Mouse (Mus musculus) kidney, adult 9 months (tissue): Measurements from ENCODE around the gene Prr15l.

ENCODE experiments used
- DNase-seq: peaks from one replicate; pipeline ENCODE4 v3.0.0; 2022

Gene Prr15l

DNA sequence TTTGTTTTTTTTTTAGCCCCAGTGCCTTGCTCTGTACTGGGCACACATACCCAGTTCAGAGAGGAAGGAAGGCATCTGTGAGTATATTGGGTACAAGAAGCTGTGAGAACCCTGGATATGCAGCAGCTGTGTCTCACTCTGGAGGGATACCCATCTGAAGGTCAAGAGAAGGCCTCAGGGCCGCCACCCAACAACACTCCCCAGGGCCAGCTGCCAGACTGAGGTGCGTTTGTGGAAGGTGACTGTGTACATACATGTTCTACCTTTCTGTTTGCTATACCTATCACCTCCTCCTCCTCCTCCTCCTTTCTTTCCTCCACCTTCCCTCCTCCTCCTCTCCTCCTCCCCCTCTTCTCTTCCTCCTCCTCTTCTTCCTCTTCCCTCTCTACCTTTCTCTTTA is at the start of gene Prr15l:
Prr15l (plus strand) TSS at position 17 of the 400 bp plus-strand sequence.
- no peak for DNase-seq

DNA sequence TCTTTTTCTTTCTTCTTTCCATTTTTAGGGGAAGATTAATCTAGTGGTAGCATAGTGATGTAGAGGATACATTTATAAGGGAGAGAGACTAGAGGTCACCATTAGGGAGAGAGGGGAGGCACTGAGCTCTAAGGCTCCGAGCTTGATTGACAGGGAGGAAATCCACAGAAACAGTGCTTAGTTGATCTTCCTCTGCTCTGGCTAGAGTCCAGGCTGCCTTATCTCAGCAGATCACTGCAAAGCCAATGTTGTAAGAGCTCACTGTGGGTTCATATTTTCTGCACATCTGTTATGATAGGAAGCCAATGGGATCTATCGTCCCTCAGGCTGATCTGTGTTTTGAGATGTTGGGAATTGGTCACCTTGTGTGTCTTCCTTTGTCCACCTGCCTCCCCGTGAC is 49.2 kb upstream of the Prr15l start:
- DNase-seq = no peak

DNA sequence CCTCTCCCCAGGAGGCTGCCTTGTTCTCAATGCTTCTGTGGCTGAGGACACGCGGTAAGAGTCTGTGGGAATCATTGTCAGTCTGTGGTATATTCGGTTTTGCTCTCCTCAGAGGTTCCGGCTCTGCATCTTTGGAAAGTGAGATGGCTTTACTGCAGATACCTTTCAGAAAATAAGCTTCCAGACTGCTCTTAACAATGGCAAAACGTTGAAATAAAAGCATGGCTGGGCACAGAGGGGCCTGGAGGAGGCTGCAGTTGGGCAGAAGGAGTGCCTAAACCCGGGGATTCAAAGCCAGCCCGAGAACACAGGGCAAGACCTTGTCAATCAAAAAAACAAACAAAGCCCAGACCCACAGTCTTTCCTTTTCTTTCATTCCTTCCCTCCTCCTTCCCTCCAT is 48.5 kb upstream of the Prr15l start:
- no peak for DNase-seq

DNA sequence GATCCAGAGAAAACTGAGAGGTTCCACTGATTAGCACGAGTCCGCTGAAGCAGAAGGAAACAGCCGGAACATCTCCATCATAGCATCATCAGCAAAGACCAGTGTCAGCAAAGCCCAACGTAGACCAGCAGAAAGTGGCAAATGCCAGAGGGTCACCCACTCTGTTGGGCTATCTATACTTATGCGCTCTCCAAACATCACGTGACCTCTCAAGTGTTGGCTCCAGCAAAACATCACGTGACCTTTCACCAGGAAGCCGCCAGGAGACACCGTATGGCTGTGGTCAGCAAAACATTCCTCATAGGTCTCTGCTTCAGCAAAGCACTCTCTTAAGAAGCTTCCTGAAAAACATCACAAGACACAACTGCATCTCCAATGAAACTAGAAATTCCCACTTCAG is 47.6 kb upstream of the Prr15l start:
- DNase-seq = no peak

DNA sequence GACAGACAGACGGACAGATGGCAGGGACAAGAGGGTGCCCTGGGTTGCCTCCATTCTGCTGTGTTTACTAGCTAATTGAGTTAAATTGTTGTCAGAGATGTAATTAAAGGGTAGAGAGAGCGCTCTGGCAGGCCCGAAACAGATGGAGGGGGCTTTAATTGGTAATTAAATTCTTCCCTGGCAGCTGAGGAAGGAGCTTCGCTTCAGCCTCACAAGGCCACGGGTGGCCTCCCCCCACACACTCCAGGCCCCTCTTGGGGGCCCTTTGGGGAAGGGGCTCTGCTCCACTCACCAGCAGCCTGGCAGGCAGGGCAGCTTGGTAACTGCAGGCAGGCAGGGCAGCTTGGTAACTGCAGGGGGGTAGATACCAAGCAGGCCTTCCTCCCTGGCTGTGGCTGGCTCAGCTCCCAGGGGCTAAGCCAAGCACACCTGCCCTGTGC is 42.0 kb upstream of the Prr15l start:
- no peak for DNase-seq

DNA sequence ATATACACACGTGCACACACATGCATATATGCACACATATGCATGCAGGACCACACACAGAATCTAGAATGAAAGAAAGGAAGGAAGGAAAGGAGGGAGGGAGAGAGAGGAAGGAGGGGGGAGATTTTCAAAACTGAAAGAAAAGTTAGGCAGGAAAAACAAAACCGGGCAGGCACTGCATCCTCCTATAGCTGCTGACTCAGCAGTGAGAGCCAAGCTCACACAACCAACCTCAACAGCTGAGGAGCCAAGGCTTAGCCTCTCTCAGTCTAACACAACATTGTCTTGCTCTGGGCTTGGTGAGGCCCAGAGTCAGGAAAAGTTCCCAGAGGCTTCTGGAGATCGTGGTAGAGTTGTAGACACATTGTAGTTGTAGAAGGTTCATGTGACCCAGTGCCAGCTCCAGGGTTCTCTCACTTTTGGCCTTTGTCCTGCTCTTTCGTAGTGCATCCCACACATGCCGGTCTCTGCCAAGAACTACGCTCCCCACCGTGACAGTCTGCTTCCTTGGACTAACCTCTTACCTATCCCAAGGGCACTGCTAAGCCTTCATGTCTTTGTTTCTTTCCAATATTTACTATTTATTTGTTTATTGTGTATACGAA is 40.9 kb upstream of the Prr15l start:
- no peak for DNase-seq

DNA sequence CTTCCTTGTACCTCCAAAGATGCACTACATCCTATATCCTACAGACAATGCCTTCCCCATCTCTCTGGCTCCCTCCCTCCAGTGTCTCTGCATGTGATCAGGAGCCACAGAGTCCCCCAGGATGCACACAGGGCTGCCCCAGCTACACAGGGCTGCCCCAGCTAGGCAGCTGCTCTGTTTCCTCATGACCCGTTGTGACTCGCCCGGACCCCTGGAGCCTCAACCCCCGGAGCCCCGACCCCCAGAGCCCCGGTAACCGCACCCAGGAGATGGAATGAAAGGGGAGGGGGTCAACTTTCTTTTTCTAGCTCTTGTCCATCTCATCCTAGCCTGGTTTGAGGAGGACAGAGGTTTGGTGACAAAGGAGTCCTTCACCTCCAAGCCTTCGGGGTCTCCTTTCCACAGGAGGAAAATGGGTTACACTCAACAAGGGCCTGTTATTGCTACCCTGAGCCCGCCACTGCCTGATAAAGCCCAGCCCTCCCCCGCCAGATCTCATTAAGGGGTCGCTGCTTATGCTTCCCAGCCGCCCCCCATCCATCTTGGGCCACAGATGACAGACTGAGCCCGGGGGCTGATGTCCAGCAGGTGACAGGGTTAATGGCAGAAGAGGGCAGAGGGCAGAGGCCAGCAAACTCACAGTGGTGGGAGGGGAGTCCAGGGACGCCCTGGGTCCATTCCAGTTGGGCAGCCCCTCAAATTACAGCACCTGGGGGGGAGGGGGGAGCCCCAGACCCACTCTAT is 35.9 kb upstream of the Prr15l start:
- no peak for DNase-seq

DNA sequence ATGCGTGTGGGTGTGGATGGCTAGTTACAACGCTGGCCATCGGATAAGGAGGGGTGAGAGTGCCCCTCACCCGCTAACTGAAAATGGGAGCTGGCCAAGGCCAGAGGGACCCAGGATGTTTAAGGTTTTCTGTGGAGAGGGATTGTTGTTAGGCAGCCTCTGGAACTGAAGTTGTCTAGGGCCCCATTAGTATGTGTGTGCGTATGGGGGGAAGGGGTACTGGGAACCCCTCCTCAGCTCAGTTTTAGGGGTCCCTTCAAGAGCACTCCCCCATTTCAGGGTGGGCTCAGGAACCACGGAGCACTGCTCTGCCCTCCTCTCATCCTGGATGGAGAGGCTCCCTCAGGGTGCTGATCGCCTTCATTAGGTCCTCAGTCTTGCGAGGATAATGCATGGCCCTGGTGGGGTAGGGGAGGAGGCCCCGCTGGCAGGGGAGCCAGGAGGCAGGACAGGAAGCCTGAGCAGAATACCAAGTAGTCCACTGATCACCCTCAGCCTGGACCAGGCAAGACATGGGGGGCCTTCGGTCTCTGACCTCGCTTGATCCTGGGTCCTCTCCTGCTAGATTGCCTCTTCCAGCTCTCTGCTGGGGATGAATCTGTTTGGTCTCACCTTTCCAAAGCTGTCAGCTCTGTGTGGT is 34.6 kb upstream of the Prr15l start:
- DNase-seq = no peak

DNA sequence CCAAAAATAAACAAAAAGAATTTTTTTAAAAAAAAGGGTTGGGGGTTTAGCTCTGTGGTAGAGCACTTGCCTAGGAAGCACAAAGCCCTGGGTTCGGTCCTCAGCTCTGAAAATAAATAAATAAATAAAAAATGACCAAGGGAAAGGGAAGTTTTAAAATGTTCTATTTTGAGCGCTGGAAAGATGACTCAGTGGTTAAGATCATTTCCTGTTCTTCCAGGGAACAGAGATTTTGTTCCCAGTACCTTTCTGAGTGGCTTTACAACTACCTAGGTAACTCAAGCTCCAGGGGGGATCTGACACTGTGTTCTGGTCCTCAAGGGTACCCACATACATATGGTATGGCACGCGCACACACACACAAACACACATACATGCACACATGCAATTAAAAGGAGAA is 32.0 kb upstream of the Prr15l start:
- DNase-seq = no peak

DNA sequence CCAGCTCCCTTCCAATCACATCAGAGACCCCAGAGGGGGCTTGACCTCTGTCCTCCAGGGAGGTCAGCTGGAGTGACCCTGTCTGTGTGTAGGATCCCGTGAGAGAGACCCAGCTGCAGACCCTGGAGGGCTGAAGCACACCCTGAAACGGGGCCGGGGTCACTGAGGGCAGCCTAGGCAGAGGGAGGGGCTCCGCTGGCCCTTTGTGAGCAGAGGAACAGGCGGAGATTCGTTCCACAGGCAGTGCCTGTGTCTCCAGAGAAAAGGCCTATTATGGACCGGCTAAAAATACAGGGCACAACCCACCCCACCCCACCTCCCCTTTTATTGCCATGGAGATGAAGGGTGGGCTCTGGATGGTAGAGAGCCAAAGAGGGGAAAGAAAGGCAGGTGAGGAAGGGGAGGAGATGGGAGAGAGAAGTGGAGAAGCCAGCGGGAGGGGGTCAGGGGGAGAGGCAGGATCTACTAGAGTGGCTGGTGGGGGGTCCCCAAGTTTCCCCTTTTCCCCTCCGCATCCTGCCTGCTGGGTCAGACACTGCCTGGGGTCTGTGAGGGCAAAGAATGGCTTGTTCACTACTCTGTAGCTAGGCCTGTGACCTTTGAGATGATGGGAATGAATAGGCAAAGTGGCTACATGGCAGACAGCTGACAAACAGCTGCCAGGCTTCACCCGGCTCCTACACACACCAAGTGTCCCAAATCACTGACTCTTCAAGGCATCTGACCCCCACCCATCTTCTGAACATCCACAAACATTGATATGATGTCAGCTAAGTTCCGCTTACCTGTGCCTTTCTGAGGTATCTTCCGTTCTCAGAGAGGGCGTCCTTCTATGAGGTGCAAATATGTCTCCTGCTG is 28.2 kb upstream of the Prr15l start:
- DNase-seq = no peak

DNA sequence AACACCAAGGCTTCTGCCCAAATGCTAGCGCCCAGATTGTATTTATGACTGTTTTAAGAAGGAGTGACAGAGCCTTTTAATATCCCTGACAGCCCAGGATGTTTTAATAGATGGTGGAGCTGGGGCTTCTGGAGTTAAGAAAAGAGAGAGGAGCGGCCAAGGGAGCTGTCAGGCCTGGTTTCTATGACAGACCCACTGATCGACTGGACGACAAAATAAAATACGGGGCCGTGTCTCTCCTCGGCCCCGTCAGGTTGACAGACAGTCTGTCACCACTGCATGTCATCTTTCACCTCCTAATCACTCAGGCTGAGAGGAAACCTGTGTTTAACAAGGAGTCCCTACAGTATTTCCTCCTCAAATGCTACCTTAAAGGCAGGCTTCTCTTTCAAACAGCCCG is 26.6 kb upstream of the Prr15l start:
- no peak for DNase-seq

DNA sequence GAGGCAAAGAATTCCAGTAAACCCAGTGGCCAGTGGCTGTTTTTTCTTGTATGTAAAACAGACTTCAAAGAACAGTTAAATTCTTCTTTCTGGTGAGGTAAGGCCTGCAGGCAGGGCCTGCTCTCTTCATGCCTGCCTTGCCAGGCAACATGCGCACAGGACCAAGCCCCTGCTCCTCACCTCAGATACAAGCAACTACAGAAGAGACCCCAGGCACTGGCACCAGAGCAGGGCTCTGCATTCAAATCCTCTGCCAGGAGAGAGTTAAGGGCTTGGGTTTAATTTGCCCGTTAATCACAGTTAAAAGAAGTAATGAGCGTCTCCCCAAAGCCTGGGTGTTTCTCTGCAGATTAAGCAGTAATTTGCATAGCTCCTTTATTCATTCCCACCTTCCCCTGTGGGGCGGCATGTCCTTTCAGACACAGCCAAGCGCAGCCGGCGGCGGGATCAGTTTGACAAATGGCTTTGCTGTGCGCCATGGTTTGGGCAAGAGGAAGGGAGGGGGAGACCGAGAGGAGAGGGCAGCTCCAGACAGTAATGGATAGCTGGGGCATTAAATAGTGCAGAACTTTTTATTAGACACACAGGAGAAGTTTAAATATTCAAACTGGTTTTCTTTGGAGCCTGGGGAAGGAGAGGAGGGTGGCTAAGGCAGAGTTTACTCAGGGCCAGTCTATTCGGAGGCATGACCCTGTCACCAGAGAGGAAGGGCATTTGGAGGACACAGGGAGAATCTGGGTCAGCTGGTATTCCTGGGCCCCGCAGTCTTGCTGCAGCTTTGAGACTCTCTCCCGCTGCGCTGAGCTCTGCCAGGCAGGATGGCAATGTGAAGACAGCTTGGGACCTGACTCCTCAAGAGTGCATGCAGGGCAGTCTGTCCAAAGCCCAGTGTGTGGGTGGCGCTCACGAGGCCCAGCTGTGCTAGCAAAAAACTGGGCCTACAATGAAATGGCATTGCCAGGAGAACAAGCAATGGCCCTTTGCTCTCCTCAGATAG is 25.0 kb upstream of the Prr15l start:
- peak; percentile 47 for DNase-seq

DNA sequence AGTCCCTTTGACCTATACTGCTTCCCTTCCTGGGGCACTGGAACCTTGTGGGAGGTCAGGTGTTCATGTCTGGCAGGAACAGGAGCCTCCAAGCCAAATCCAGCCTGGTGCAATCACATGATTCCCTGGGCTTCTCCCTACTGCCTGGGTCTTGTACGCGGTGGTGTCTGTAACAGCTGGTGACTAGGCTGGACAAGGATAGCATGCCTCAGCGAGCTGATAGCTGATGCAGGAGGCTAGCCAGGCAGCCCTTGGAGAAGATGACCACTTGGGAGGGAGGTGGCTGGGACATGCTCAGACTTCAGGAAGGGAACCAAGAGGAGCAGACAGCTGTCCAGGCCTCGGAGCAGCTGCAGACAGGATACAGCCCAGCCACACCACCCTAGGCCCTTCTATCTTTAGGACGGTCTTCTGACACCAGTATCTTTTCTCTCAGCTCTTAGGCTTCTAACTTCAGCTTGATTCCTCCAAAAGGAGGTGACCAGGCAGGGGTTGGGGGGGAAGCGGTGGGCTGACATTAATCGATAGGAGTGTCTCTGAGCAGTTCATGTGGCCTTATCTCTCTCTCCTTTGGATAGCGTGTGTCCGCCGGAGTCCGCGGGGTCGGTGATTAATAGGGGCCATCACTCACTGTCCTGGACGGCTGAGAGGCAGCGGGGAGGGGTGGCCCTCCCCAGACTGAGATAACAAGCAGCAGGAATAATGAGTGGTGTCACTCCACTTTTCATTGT is 21.3 kb upstream of the Prr15l start:
- DNase-seq = peak; percentile 61

DNA sequence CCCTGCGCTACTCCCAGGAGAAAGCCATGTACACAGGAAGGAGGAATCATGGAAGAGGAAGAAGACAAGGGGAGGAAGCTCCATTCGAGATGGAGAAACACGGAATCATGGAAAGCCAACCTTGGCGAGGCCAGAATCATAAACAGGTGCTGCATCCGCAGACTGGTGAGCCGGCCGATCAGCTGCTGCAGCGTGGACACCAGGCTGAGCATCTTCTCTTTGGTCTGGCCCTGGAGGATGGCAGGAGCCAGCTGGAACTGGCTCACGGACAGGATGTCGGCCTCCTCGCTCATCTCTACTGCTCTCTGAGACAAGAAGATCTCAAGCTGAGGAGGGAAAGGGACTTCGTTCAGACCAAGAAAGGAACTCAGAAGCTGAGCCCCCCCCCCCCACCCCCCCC is 19.3 kb upstream of the Prr15l start:
- no peak for DNase-seq

DNA sequence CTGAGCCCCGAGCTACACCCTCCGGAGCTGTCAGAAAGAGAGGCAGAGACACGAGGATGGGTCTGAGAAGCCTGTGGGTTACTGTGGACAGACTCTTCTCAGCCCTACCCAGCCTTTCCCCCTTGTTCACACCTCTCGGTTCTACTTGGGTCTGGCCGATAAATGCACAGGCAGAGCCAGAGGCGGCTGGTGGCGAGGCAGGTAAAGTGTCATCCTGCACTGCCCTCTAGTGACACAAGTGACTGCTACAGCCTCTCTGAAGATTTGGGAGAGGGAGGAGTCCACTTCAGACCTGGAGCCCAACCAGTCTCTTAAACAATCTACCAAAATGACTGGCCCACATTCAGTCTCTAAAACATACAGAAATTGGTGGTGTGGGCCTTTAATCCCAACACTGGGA is 17.9 kb upstream of the Prr15l start:
- peak; percentile 84 for DNase-seq

DNA sequence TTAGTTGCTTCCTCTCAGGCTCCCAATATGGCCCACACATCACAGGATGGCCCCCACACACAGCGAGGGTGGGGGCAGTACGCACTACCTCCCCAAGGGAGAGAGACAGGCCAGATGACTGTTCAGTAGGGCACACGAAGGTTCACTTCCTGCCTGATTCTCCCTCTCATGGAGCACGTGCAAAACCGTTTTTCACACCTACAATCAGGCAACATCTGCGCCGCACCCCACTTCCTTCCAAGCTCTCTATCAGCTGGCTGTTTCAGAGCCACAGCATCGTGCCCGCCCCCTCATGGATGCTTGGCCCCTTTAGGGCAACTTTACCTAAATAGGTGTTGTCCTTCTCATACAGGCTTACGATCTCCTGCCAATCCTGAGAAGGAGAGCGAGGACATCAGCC is 15.2 kb upstream of the Prr15l start:
- no peak for DNase-seq

DNA sequence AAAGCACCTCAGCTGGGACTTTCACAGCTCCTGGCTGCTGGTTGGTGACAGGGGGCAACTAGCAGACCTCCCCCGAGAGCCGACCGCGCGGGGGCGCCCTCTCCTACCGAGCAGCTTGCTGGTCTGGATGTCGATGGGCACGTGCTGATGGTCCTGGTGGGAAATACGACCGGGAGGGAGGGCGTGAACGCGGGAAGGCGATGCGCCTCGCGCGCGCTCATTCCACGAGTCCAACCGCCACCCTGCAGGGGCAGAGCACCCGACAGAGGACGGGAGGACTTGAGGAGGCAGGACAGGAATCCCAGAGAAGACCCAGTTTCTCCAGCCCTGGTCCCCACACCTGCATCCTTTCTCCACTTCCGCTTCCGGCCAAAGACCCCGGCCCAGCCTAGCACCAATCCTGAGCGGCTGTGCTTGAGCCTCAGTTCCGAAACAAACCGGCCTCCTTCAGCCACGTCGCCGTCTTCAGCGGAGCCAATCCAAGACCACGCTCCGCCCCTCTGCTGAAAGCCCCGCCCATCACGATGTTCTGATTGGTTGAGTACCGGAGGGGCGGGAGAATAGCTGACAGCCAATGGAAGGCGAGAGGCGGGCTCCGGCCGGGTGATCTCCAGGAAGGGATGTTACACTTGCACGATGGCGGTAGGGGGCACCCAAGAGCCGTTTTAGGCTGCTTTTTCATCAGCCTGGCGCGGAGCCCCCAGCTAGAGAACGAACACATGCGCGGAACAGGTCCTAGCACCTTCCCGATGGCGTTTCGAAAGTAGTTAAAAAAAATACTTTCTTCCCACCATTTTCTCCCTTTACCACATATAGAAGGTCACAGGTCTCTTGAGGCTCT is 11.6 kb upstream of the Prr15l start, which contains the start of gene Cdk5rap3:
Cdk5rap3 (minus strand) TSS at position 453 of the 841 bp plus-strand sequence.
- DNase-seq = peak; percentile 100

DNA sequence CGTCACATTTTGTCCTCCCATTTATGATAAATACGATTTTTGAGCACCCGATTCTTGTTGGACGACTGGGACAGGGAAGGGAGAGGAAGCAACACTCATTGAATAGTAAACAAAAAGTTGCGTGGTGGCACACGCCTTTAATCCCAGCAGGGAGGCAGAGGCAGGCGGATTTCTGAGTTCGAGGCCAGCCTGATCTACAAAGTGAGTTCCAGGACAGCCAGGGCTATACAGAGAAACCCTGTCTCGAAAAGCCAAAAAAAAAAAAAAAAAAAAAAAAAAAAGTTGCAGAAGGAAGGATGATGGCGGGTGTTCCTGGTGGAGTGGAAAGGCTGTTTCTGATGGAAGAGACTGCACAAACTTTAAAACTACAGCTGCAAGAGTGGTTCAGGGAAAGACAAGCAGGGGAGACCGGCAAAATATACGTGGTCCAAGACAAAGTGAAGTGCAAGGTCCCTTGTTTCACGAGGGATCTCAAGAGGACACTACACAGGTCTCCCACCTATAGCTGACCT is 11.0 kb upstream of the Prr15l start:
- DNase-seq = no peak

DNA sequence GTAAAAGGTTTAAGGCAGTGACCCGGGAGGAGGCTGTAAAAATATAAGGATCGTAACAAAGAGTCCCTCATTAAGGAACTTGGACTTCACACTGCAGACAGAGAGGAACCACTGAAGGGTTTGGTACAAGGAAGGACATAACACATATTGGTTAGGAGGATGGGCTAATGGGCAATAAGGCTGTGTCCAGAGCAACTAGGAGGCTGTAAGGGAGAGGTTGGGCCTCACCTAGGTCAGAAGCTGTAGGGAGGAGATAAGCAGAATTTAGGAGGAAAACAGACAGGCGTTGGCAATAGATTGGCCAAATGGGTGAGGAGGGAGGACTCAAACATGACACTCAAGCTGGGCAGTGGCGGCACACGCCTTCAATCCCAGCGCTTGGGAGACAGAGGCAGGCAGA is 10.5 kb upstream of the Prr15l start:
- no peak for DNase-seq

DNA sequence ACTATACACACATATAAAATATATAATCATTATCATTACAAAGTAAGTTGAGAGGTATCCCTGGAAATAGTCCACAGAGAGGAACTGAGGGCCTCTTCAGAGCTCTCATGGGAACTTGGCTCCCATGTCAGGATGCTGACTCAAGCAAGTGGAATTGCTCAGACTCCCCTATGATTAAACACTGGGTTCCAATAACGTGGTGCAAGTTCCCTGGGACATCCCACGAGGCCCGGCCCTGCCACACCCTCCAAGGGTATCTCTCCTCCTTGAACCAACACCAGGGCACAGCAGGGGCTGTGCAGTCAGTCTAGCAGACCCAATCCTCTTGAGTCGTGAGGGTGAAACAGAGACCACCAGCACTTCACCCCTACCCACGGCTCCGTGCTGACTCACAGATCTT is 8.9 kb upstream of the Prr15l start:
- DNase-seq = no peak
